Mouse (Mus musculus): ENCODE data around the gene Asb12. TPM values are rescaled to one million over a fixed set of nuclear protein-coding genes. Genes with fewer than 3 reads are reported as not detected.

The Asb12 gene
- polyA plus RNA-seq, 1 experiment, result not detected

DNA sequence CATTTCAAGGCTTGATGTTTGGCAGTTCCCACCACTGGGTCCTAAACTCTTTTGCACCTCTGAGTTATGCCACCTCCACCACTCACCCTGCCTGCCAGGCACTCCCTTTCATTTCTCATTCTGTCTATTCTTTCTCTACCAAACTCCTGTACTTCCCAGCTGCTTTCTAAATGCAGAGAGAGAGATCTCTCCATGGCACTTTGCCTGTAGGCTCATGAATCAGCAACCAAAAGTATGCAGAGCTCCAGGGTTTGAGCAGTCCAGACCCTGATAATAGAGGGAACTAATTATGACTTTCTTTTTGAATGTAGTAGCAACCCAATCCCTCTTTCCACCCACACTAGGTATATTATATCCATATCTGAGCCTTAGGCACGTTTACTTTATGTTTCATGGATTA lies 115.5 kb downstream of the Asb12 start:
- H3K9ac ChIP-seq (ENCODE audit: low read depth, poor library complexity, severe bottlenecking), result no peak overlapping the region
- H3K27me3 ChIP-seq (ENCODE audit: control insufficient read depth, insufficient read depth, low read length, poor library complexity, severe bottlenecking), result no peaks in the 10 kb centered on the region
- no peak for TF ChIP-seq EP300 (IDR thresholded peaks at IDR 0.05; ENCODE audit: insufficient read depth, low read depth, low read length)
- TF ChIP-seq CTCF (IDR thresholded peaks at IDR 0.05; ENCODE audit: low read depth, low read length), result no peak
- TF ChIP-seq POLR2A (IDR thresholded peaks at IDR 0.05; ENCODE audit: insufficient read depth, low read length), result no peak
- no peaks in the 10 kb centered on the region for H3K4me1 ChIP-seq (ENCODE audit: control insufficient read depth, insufficient read depth, low read length)
- H3K9me3 ChIP-seq (replicated peaks; ENCODE audit: control insufficient read depth, insufficient read depth, low read length, poor library complexity, severe bottlenecking), result no peaks in the 10 kb centered on the region
- no peak overlapping the region for H3K27ac ChIP-seq (ENCODE audit: insufficient read depth, low read length)
- no peaks in the 10 kb centered on the region for H3K36me3 ChIP-seq (ENCODE audit: control insufficient read depth, insufficient read depth, low read length, poor library complexity, severe bottlenecking)
- no peak overlapping the region for H3K4me3 ChIP-seq (ENCODE audit: low read depth, low read length)

GRCm38 (mm10) chrX:95441290-95441689 lies 116.5 kb downstream of the Asb12 start:
- Histone ChIP-seq H3K9ac (ENCODE audit: low read depth, poor library complexity, severe bottlenecking) (no peak overlapping the region), H3K27ac (ENCODE audit: insufficient read depth, low read length) (no peak overlapping the region), H3K4me3 (ENCODE audit: low read depth, low read length) (no peak overlapping the region), H3K9me3 (replicated peaks; ENCODE audit: control insufficient read depth, insufficient read depth, low read length, poor library complexity, severe bottlenecking) (no peaks in the 10 kb centered on the region), H3K27me3 (ENCODE audit: control insufficient read depth, insufficient read depth, low read length, poor library complexity, severe bottlenecking) (no peaks in the 10 kb centered on the region), H3K36me3 (ENCODE audit: control insufficient read depth, insufficient read depth, low read length, poor library complexity, severe bottlenecking) (no peaks in the 10 kb centered on the region), H3K4me1 (ENCODE audit: control insufficient read depth, insufficient read depth, low read length) (no peaks in the 10 kb centered on the region)
- no peak for TF ChIP-seq EP300 (IDR thresholded peaks at IDR 0.05; ENCODE audit: insufficient read depth, low read depth, low read length)
- TF ChIP-seq CTCF (IDR thresholded peaks at IDR 0.05; ENCODE audit: low read depth, low read length), result no peak
- TF ChIP-seq POLR2A (IDR thresholded peaks at IDR 0.05; ENCODE audit: insufficient read depth, low read length), result no peak

DNA sequence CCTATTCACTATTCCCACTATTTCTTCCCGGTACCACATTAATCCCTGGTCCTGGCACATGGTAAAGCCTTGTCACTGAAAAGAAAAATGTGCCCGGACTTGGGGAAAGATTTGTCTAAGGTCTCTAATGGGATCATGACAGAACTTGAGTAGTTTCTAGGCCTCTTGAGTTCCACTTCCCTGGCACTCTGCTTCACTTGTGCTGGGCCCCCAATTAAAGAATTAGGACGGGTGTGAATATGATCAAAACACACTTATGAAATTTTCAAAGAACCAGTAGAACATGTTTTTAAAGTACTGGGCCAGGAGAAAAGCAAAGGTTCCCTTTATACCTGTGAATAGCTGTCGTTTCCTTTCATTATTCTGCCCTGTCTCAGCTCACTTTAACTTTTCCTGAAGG lies 119.3 kb downstream of the Asb12 start:
- Histone ChIP-seq H3K9ac (ENCODE audit: low read depth, poor library complexity, severe bottlenecking) (no peak overlapping the region), H3K9me3 (replicated peaks; ENCODE audit: control insufficient read depth, insufficient read depth, low read length, poor library complexity, severe bottlenecking) (no peaks in the 10 kb centered on the region), H3K4me3 (ENCODE audit: low read depth, low read length) (no peak overlapping the region), H3K27me3 (ENCODE audit: control insufficient read depth, insufficient read depth, low read length, poor library complexity, severe bottlenecking) (no peaks in the 10 kb centered on the region), H3K4me1 (ENCODE audit: control insufficient read depth, insufficient read depth, low read length) (no peaks in the 10 kb centered on the region), H3K27ac (ENCODE audit: insufficient read depth, low read length) (no peak overlapping the region), H3K36me3 (ENCODE audit: control insufficient read depth, insufficient read depth, low read length, poor library complexity, severe bottlenecking) (no peaks in the 10 kb centered on the region)
- TF ChIP-seq EP300 (IDR thresholded peaks at IDR 0.05; ENCODE audit: insufficient read depth, low read depth, low read length) (no peak), POLR2A (IDR thresholded peaks at IDR 0.05; ENCODE audit: insufficient read depth, low read length) (no peak), CTCF (IDR thresholded peaks at IDR 0.05; ENCODE audit: low read depth, low read length) (no peak)

- no peak overlapping the region for H3K9ac ChIP-seq (ENCODE audit: low read depth, poor library complexity, severe bottlenecking)
- H3K27ac ChIP-seq (ENCODE audit: insufficient read depth, low read length), result no peak overlapping the region
- no peaks in the 10 kb centered on the region for H3K27me3 ChIP-seq (ENCODE audit: control insufficient read depth, insufficient read depth, low read length, poor library complexity, severe bottlenecking)
- no peaks in the 10 kb centered on the region for H3K4me1 ChIP-seq (ENCODE audit: control insufficient read depth, insufficient read depth, low read length)
- H3K4me3 ChIP-seq (ENCODE audit: low read depth, low read length), result no peak overlapping the region
- H3K9me3 ChIP-seq (replicated peaks; ENCODE audit: control insufficient read depth, insufficient read depth, low read length, poor library complexity, severe bottlenecking), result no peaks in the 10 kb centered on the region
- TF ChIP-seq POLR2A (IDR thresholded peaks at IDR 0.05; ENCODE audit: insufficient read depth, low read length) (no peak), CTCF (IDR thresholded peaks at IDR 0.05; ENCODE audit: low read depth, low read length) (no peak), EP300 (IDR thresholded peaks at IDR 0.05; ENCODE audit: insufficient read depth, low read depth, low read length) (no peak)
- H3K36me3 ChIP-seq (ENCODE audit: control insufficient read depth, insufficient read depth, low read length, poor library complexity, severe bottlenecking), result no peaks in the 10 kb centered on the region
Observed at GRCm38 (mm10) chrX:95437236-95437635, 120.6 kb downstream of the Asb12 start.

Other genes with a start within 250 kb of the Asb12 start
- 10.9 and 11.2 TPM in 2 replicates for gene Amer1, start 113.1 kb downstream of the Asb12 start, polyA plus RNA-seq (2011; ENCODE audit: insufficient read depth, insufficient read length, low read depth, missing spikeins)
- gene Pfn5, start 117 bp upstream of the Asb12 start, polyA plus RNA-seq (2011; ENCODE audit: insufficient read depth, insufficient read length, low read depth, missing spikeins), result not detected in 2 replicates
- 11.2 TPM in 2 replicates for gene Zc4h2, start 100.5 kb upstream of the Asb12 start, polyA plus RNA-seq (2011; ENCODE audit: insufficient read depth, insufficient read length, low read depth, missing spikeins)
- gene Zc3h12b, start 153.7 kb upstream of the Asb12 start, polyA plus RNA-seq (2011; ENCODE audit: insufficient read depth, insufficient read length, low read depth, missing spikeins), result 0.51 and 0.91 TPM in 2 replicates